Mouse (Mus musculus): ENCODE results near the gene Hmgcs2. TPM values are rescaled to one million over a fixed set of nuclear protein-coding genes. Genes with fewer than 3 reads are reported as not detected.
A peak's percentile ranks its signal among the peaks of the same experiment; 100 is the strongest.

The Hmgcs2 gene
- 10 to 100 TPM in 1 of 2 experiments, 1 to 10 TPM in 1; 8.5 to 16.1 TPM for total RNA-seq (2021)
- long read RNA-seq, experiment 1, transcript Hmgcs2-201 (10 exons, 3,290 nt): major isoform, 5 of 9 reads
- long read RNA-seq, experiment 1, partial matches to known transcripts: 0 of 9 reads
- long read RNA-seq, experiment 1, other reads (novel, unspliced or antisense): 4 of 9 reads
- long read RNA-seq, experiment 2, transcript Hmgcs2-201 (10 exons, 3,290 nt): major isoform, 11 of 11 reads
- long read RNA-seq, experiment 2, partial matches to known transcripts: 0 of 11 reads
- long read RNA-seq, experiment 2, other reads (novel, unspliced or antisense): 0 of 11 reads

GRCm38 (mm10) chr3:98280204-98280932 is at the start of gene Hmgcs2:
Hmgcs2 (plus strand) TSS chr3:98280435.
- DNase-seq: peak; percentile 86 to 87

GRCm38 (mm10) chr3:98233504-98233903 is 46.7 kb upstream of the Hmgcs2 start:
- DNase-seq: no peak

- no peak for DNase-seq
These were observed 44.0 kb upstream of the Hmgcs2 start for GRCm38 (mm10) chr3:98236266-98236665.

GRCm38 (mm10) chr3:98237240-98237639 is 43.0 kb upstream of the Hmgcs2 start:
- DNase-seq: no peak

GRCm38 (mm10) chr3:98238150-98238549 is 42.1 kb upstream of the Hmgcs2 start:
- no peak for DNase-seq

- DNase-seq: no peak
These were observed 38.2 kb upstream of the Hmgcs2 start for GRCm38 (mm10) chr3:98242051-98242450.

GRCm38 (mm10) chr3:98242458-98243037 is 37.7 kb upstream of the Hmgcs2 start:
- DNase-seq: no peak

GRCm38 (mm10) chr3:98245892-98246291 is 34.3 kb upstream of the Hmgcs2 start:
- DNase-seq: no peak

- no peak for DNase-seq
These were observed 33.1 kb upstream of the Hmgcs2 start for GRCm38 (mm10) chr3:98246985-98247751.

- DNase-seq: no peak
These were observed 30.9 kb upstream of the Hmgcs2 start for GRCm38 (mm10) chr3:98249378-98249777.

GRCm38 (mm10) chr3:98249833-98250448 is 30.3 kb upstream of the Hmgcs2 start:
- no peak for DNase-seq

GRCm38 (mm10) chr3:98254059-98254458 is 26.2 kb upstream of the Hmgcs2 start:
- no peak for DNase-seq

GRCm38 (mm10) chr3:98254656-98255583 is 25.3 kb upstream of the Hmgcs2 start:
- DNase-seq: peak; percentile 23 to 38

GRCm38 (mm10) chr3:98258723-98259122 is 21.5 kb upstream of the Hmgcs2 start:
- DNase-seq: no peak

- peak; percentile 52 to 66 for DNase-seq
These were observed 20.9 kb upstream of the Hmgcs2 start for GRCm38 (mm10) chr3:98259271-98259751.

- no peak for DNase-seq
These were observed 19.7 kb upstream of the Hmgcs2 start for GRCm38 (mm10) chr3:98260534-98260933.

- no peak for DNase-seq
These were observed 18.8 kb upstream of the Hmgcs2 start for GRCm38 (mm10) chr3:98261415-98261814.

GRCm38 (mm10) chr3:98262133-98262532 is 18.1 kb upstream of the Hmgcs2 start:
- no peak for DNase-seq

- DNase-seq: peak; percentile 56 to 64
These were observed 13.0 kb upstream of the Hmgcs2 start for GRCm38 (mm10) chr3:98267249-98267651.

- DNase-seq: no peak
These were observed 6.4 kb upstream of the Hmgcs2 start for GRCm38 (mm10) chr3:98273623-98274398.

Data from heart, adult 18-20 months (tissue).